Mouse (Mus musculus): ENCODE data around the gene Fxyd3. TPM values are rescaled to one million over a fixed set of nuclear protein-coding genes. Genes with fewer than 3 reads are reported as not detected.

Gene Fxyd3
- total RNA-seq, 2 experiments from 2014 or later = 2.0 to 3.5 TPM

DNA sequence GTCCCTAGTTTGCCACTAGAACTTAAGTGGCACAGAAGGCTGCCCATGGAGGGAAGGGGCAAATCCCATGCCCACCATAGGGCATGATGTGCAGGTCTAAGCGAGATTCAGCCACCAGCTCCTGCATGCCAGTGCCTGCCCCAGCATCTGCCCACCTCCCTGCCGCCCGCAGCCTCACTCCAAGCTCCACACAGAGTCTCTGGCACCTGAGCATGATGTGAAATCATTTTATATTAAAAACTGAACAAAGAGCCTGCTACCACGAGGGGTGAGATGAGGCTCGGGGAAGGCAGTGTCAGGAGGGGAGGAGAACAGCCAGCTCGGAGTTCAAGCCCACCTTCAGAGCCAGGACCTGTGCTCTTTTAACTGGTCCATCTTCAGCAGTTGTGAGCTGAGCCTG lies 6.2 kb downstream of the Fxyd3 start:
- DNase-seq = no peak

DNA sequence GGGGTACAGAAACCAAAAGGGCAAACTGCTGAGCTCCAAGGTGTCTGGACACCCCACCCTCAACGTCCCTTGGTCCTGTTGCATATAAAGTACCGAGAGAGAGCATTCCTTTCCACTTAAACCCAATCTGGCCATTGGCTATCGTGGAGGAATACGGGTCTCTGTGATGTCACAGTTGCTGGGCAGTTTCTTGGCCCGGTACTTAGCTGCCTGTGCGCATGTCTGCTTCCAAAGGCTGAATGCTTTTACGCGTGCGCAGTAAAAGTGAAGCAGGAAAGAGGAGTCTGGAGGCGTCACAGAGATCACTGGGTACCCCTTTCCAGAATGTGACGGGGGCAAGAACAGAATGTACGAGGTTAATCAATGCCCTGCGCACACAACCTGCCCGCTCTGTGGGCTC lies 7.0 kb downstream of the Fxyd3 start:
- DNase-seq = no peak

DNA sequence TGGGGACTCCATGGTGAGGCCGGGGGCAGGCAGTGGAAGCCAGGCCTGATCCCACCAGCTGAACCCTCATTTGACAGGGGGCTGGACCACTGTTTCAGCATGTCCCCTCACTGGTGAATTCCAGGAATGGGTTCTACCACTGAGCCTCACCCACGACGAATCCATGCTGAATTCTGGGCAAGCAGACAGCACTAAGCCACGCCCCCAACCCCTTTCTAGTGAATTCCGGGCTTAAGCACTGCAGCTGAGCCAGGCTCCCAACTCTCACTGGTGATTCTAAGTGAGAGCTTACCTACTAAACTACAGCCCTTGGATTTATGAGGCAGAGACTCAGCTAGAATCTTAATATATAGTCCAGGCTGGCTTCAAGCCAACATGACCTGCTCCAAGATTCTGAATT lies 8.7 kb downstream of the Fxyd3 start:
- peak; percentile 57 for DNase-seq

DNA sequence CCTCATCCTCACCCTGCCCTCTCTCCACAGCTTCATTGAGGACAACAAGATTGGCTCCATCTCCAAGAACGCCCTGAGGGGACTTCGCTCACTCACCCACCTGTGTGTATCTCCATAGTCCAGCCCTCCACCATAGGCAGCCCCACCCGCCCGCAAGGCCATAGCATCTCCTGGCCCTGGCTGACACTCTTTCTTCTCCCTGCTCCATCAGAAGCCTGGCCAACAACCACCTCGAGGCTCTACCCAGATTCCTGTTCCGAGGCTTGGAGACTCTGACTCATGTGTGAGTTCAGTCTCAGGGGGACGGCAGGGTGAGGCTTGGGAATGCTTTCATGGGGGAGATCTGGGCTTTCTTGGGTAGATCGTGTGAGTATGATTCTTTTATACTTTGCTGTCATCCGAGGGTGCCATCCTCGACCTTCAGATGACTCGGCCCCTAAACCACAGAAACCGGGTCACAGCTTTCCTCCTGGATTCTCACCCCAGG lies 13.4 kb downstream of the Fxyd3 start:
- DNase-seq = no peak

DNA sequence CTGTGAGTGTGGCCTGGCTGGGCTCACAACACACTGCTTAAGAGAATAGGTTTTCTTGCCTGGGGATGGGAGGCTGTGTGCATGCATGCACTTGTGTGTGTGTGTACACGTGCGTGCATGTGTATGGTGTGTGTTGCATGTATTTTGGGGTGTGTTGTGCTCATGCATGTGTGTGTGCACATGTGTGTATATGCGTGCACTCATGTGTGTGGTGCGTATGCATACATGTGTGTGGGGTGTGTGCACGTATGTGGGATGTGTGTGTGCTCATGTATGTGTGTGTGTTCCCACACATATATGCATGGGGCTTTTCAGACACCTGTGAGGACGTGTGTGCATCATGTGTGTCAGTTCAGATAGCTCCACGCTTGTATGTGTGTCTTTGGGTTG lies 15.9 kb downstream of the Fxyd3 start:
- no peak for DNase-seq

DNA sequence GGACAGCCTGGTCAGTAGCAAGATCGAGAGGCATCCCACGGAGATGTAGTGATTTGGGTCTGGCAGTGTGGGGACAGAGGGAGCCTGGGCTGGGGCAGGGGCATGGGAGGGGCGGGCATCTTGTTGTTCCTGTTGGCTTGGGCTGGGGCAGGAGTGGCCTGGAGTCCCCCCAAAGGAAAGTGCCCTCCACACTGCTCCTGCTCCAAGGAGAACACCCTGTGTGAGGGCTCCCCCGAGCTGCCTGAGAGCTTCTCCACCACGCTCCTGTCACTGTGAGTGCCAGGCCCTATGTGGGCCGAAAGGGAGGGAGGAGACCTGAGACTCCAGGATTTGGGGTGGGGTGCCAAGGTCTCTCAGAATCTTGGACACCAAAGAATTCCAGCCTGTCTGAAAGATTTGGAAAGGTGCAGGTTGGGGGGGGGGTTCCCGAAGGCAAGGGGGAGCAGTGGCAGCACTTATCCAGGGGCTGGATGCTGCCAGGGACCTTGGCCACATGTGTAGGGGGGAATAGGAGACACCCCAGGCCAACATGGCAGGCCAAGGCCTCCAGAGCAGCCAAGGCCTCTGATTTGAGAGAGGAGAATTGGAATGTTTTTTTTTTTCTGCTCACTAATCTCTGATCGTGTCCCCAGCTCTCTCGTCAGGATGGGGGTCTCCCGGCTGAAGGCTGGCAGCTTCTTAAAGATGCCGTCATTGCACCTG lies 16.4 kb downstream of the Fxyd3 start:
- DNase-seq = no peak

DNA sequence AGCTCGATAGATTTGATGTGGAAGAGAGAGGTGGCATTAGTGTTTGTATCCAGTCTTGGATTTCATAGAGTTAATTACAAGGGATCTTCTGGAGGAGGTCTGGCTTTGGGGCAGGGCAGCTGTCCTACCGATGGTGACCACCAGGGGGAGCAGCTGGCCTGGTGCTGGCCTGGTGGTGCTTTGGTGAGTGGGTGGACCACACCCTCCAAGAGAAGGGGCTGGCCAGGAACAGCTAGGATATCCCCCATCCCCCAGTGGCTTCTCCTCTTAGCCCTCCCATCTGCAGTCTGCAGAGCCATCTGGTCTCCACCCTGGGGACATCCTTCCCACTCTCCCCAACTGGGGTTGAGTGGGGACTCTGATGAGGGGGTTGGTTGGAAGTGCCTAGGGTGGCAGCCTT lies 17.4 kb downstream of the Fxyd3 start, which contains the start of gene Lgi4:
Gene Lgi4 (plus strand): TSS at position 235 of the 400 bp plus-strand sequence.
- DNase-seq = peak; percentile 95

DNA sequence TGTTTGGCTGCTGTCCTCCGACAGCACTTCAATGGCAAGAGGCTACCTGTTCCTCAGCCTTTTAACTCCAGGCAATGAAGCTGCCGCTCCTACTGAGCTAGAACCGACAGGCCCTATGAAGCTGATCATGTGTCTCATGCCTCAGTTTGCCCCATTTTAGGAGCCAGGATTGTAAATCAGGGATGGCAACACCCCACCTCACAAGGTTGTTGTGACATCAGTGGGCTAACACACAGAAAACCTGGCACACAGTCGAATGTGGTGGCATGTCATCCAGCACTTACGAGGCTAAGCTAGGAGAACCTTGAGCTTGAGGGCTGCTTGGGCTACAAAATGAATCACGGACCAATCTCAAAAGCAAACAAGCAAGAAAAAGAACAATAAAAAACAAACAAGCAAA lies 18.3 kb downstream of the Fxyd3 start:
- no peak for DNase-seq

DNA sequence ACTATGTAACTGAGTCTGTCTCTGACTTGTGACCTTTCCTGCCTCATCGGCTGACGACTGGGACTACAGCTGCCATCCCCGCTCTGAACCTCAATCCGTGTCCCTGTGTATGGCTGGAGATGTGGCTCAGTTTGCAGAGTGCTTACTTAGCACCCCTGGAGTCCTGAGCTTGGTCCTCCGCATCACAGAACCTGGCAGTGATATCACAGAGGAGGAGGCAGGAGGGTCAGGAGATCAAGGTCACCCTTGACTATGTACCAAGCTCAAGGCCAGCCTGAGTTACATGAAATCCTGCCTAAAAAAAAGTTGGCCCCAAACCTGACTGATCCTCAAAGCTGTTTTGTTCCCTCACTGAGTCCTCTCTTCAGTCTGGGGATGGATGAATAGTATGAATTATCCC lies 18.8 kb downstream of the Fxyd3 start:
- DNase-seq = no peak

DNA sequence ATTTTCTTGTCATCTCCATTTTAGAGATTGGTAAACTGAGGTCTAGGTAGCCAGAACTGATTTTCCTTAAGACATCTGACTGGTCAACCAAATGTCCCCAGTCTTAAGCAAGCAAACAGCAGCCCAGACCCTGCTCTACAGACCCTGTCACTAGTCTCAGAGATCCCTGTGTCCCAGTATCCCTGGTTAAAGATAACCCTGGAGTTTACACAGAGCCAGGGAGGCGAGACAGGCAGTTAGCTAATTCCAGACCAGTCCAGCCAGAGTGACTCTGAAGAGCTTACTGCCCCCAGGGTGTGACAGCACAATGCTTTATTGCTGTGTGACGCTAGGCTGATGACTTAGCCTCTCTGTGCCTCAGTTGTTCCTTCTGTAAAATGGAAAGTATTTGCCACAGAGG lies 19.4 kb downstream of the Fxyd3 start, which contains the start of gene Fxyd1:
Gene Fxyd1 (minus strand): TSS at position 129 of the 400 bp plus-strand sequence.
- no peak for DNase-seq

DNA sequence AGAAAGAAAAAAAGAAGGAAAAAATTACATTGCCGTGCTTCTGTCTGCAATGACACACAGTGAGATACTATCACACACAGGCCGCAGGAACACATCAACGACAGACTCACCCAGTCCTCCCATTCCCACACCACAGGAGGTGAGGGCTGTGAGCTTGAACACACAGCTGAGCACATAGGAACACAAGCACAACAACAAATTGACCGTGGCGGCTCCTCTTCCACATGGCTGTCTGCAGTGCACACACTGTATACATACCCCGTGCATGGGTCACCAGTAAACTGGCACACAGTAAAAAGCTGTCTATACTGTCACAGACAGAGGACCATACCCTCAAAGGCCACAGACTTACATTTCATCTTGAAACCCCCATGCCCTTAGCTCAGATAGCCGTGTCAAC lies 20.1 kb downstream of the Fxyd3 start:
- DNase-seq = no peak

DNA sequence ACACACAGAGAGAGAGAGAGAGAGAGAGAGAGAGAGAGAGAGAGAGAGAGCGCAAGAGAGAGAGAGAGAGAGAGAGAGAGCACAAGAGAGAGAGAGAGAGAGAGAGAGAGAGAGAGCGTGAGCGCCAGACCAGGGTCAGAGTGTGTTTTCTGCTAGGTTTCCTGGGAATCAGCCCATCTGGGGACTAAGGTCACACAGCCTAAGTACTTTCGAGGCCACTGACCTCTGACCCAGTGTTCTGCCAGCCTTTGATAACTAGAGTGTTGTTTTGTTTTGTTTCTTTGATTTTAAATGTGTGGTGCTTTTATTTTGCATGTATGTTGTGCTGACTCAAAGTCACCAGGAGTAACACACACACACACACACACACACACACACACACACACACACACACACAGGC lies 20.6 kb downstream of the Fxyd3 start:
- no peak for DNase-seq

DNA sequence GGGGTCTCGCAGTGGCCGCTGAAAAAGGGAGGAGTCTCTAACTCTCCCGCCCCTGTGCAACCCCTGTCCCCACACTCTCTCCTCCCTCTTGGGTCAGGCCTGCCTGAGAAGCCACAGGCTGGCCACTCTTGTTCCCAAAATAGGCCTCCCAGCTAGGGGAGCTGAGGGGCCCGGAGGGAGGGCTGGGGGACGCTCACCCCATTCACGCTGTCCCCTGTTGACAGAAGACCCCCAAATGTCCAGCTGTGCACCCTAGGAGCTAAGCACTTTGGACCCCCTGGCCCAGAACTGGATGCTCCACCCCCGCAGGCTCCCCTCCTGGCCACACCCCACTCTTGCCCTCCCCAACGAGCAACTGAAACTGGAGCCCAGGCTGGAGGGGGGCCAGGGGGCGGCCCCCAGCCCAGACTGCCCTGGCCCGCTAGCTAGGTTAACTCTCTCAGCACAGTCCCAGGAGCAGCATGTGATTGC lies 21.1 kb downstream of the Fxyd3 start:
- DNase-seq = peak; percentile 93

DNA sequence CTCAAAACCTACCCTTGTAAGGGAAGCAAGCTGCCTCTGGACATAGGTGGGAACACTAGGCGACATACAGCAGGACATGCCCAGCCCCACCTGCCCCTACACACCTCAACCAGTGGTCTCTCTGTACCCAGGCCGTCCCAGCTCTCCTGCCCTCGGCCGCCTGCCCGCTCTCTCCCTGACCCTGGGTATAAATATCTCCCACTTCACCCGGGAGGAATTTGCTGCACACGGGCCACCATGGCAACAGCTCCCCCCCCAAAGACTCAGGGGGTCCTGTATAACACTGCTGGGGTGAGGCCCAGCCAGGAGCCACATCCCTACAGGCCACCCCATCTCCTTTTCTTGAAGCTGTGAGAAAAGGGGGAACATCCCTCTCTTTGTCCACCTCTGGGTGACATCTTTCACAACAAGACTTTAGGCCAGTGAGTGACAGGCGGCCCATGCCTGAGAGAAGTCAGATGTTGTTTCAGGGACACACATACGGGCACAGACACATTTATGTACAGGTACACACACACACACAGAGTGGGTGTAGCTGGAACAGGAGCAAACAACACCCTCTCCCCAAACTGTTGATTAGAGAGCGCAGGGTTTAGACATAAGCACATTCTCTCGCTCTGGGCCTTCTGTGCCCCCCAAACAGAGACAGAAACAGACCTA lies 21.7 kb downstream of the Fxyd3 start:
- peak; percentile 78 for DNase-seq

DNA sequence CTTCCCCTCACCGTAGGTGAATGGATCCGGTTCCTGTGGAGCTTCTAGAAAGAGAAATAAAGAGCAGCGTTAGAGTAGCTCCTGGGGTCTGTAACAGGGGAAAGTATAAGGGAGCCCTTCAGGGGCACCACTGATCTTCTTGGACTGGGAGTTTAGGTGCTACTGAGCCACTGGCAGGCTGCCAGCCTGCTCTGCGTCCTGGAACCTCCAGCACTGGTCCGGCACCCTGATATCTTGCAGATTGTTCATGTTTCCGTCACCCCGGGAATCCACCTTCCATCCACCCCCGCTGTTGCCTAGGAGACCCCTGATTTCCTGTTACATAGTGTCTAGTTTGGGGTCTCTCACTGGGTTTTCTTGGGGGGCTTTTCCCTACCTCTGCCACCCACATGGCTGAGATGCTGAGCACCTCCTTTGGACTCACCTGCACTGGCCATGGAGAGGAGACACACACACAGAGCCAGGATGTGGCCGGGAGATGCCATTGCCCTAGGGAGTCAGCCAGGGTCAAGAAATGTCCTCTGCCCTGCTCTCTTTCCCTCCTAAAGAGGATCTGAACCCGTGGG lies 22.5 kb downstream of the Fxyd3 start:
- DNase-seq = peak; percentile 53

DNA sequence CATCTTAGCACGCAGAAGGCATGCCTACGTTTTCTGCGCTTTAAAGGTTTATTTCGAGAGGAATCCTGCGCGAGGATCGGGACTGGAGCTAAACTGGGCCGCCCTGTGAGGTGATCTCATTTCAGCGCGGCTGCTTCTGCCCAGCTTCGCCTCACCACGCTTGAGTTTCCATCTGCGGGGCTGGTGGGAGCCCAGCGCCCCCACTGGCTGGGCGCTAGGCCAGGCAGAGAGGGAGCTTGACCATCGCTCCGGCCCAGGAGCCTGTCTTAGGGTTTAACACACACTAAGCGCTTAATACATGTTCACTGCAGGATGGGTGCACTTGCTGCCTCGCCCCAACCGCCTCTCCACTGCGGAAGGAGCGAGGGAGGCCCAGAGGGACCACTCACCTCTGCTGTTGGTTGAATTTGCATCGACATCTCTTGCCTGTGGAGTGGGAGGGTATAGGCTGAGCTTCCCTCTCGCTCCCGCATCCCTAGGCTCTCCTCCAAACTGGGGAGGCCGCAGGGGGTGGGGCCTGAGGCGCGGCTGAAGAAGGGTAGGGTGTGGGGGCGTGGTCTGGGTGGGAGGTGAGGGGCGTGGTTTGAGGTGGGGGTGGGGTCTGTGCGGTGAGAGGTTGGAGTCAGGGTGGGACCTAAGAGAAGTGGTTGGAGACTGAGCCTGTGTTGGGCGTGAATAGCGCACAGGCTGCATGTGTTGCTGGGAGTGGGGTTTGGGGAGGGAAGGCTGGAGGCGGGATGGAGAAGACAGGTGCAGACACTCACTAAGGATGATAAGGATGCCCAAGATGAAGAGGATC lies 23.7 kb downstream of the Fxyd3 start:
- peak; percentile 64 for DNase-seq

DNA sequence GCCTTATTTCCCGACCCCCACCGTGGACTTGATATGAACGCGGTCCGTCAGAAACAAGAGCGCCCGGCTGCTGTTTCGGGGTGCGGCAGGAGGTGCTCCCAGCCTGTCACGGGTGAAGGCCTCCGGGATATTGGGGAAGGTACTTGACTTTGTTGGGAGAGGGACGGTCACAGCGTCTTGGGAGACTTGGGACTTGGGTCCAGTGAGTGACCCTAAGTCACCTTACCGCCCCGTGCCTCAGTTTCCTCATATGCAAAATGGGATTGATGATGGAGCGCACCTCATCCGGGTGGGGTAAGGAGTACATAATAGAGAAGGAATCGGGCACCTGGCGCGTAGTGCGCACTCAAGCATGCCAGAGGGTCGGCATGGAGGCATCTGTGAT lies 24.3 kb downstream of the Fxyd3 start:
- DNase-seq = no peak

DNA sequence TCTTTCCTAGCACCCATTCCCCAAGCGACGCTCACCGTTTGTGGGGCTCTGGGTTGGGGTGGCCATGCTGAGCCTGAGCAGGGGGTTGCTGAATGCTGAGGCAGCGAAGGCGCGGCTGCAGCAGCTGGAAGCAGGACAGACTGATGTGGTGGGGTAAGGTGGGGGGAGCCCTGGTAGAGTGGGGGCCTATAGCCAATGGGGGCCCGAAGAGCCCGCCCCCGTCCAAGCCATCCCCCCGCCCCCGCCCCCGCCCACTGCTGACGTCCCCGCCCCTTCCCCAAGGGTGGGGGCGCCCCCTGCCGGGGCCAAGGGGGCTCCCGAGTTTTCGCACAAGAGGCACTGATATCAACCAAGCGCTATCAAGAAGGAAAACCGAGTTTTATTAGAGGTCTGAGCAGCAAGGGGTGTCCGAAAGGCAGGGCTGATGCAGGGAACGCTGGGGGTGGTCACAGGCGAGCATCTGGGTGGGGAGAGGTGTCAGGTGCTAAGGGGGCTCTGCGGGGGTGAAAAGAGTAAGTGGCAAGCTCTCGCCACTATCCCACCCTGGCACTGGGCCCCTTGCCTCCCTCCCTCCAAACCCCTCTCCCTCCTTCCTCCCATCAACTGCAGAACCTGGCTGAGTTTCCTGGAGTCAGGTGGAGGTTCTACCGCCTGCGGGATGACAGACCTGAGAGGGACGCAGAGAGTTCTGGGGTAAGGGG lies 25.0 kb downstream of the Fxyd3 start, which contains the start of gene Fxyd7:
Gene Fxyd7 (minus strand): TSS at position 147 of the 701 bp plus-strand sequence.
- DNase-seq = peak; percentile 27

DNA sequence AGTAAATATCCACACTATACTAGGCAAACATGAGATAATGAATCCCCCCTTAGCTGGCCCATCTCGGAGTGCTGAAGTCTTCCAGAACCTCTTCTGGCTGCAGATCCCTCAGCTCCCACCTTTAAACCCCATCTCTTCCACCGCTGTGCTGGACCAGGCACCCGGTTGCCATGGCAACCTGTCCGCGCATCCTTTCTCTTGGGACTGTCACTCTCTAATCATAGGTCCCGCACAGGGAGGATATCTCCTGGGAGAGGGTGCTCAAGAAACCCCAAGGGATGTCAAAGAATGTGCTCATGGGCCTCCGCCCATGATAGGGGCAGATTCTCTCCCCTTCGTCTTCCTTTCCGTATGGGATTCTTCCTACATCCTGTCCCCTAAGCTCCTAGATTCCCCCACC lies 25.6 kb downstream of the Fxyd3 start:
- DNase-seq = peak; percentile 25

DNA sequence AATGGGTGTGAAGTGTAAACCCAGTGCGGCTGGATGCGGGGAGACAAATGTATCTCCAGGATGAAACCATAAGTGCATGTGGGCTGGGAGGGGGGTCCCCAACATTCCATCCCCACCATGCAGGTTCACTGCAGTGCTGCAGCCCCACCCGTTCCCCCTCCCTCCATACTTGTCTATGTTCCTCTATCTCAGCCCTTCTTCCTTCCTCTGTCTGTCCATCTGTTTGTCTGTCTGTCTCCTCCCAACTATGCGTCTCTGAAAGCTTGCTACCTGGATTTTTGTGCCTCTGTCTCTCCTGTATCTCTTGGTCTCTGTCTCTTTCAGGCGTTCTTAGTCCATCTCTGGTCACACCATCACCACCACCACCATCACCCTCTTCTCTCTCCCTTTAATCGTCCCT lies 26.0 kb downstream of the Fxyd3 start:
- DNase-seq = no peak

DNA sequence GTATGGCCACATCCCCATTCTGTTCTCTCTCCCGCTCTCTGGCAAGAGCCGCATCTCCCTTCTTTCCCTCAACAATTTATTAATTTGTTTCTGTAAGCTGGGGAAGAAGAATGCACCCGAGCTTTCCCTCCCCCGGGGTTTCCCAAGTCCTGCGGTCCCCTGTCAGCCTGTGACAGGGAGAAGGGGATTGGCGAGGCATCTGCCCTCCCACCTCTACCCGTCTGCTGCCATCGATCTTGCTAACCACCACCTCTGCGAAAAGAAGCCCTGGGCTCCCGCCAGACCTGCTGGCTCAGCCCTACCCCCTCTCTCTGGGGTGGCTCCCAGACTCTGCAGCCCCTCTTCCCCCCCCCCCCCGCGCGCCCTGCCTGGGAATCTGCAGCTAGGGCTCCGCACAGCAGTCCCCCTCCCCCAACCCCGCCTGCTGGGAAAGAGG lies 26.6 kb downstream of the Fxyd3 start:
- no peak for DNase-seq

All from heart, postnatal 4 days (tissue).